Mouse (Mus musculus) kidney, adult 8-10 months (tissue): ENCODE measurements around the gene Vash2.
"Not testable (repeated sequence)": the region's sequence is repeated elsewhere in the genome, so short reads cannot be mapped to it uniquely, and the experiment has no call there.

Source experiments
- DNase-seq, 2 experiments: peaks; one replicate each; pipeline ENCODE4 v3.0.0; 2022

Gene Vash2

GRCm38 (mm10) chr1:190974833-190975232, 4.3 kb downstream of the Vash2 start:
- no peak for DNase-seq

DNA sequence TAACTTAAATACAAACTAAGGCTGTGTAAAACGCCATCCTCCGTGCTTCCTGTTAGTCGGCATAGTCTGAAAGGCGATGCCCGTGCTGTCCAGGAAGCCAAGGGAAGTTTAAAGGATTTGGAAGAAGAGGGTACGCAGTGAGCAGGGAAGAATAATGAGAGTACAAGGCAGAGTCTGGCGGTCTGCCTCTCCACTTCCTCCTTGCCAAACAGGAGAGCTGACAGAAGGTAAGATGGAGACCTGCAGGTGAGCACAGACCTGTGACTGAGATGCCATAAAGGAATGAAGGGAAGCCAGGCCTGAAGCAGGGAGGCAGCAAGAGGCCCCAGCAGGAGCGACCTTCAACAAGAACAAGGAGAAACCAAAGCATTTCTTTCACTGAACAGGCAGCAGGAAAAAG, 4.9 kb downstream of the Vash2 start:
- DNase-seq, result no peak

DNA sequence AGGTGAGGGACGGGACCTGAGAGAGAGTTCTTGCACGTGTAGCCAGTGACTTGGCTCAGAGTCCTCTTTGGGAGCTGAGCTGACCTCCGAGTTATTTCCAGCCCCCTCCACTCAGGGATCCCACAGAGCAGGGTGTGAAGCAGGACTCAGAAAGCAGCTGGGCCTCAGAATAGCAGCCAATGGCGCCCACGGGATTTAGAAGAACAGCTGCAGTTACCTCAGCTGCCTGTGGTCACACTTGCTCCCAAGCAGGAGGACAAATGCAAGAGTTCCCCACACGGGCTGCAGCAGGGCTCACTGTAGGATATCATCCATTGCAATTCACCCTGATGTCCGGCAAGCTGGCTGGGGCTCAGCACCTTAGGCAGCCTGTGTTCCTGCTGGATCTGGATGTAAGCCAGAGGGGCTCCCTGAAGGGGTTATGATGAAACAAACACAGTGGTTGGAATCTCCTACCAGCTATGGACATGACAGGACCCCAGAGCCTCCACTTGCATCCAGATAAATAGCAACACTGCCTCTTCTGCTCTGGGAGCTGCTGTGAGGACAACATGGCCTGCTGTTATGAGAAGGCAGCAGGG, 6.4 kb downstream of the Vash2 start:
- no peak for DNase-seq

DNA sequence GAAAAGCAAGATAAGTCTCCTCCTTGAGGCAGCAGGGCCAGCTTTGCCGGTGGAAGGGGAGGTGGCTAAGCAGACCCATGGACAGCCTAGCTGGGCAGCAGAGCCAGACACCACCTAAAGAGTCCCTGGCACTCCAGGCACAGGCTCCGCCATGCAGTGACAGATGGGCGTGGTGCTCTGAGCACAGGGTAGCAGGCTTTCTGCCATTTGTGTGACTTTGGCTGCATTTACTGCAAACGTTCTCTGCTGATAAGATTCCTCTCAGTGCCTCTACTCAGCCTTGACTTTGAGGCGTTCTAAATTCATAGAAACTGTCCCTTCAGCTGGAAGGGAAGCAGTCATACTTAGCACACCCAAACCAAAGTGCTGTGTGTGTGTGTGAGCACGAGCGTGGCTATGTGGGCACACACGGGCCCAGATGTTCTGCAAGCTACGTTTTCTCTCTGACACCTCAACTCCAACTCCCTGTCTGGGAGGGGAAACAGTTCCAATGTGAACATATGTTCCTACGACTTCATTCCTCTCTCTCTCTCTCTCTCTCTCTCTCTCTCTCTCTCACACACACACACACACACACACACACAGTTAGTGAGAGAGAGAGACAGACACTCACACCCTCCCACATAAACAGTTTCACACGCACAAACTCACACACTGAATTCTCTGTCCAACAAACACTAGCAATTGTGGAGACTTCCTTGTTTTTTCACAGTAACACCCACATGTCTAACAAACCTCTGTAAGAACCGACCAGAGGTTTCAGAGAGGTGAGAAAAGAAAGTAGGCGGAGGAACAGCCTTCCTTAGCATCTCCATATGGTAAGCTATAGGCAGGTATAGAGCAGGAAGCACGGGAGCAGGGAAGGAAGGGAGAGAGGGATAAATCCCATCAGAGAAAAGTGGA, 7.1 kb downstream of the Vash2 start:
- DNase-seq, result no peak

GRCm38 (mm10) chr1:190968010-190968409, 11.1 kb downstream of the Vash2 start:
- DNase-seq, result no peak

GRCm38 (mm10) chr1:190964992-190965780, 13.9 kb downstream of the Vash2 start:
- DNase-seq, result peak; percentile 20

DNA sequence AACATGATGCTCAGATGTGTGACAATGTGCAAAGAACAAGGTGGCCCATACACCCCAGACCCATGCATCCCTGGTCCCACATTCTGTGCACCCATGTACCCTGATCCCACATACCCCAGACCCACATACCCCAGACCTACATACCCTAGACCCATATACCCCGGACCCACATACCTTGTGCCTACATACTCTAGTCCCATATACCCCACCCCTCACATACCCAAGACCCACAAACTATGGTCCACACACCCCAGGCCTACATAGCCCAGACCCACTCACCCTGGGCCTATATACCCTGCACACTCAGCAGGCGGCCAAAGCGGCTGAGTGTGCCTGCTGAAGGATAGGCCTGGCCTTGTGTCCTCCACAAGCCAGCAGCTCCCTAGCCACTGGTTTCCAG, 16.3 kb downstream of the Vash2 start:
- no peak for DNase-seq

- no peak for DNase-seq
Observed at GRCm38 (mm10) chr1:190958821-190959220, 20.3 kb downstream of the Vash2 start.

GRCm38 (mm10) chr1:190953009-190953408, 26.1 kb downstream of the Vash2 start:
- no peak for DNase-seq

DNA sequence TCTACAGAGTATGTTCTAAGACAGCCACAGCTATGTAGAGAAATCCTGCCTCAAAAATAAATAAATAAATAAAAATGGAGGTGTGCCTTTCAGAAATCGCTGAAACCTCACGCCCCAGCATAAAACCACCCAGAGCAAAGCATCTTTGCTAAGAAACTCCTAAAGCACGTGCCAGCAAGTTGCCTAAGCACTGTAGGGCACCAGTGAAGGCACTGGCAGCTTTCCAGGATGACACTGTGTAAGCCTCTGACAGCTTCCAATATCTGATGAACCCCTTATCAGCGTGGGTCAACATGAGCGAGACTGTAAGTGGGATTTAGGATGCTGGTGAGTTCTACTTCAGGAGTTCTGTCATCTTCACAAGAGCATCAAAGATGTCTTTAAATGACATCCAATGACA, 28.1 kb downstream of the Vash2 start:
- DNase-seq, result no peak

DNA sequence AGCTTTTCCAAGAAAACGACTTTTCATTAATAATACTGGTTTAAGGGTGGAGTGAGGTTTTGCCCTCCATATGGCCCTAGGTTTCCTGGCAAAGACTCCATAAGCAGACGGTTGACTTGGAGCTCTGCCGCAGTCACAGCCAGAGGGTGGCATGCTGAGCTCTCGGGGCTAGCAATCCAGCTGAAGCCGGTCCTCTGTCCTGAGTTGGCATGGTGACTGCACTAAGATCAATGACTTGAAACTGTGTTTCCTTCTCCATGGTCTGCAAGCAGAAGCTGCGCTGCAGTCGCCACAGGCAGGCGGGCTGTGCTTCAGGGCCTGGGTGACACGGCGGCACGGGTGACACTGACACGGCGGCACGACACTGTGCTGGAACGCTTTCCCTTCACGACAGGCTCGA, 30.2 kb downstream of the Vash2 start:
- peak in 1 of 2 experiments; percentile 24 for DNase-seq

- DNase-seq, result peak in 1 of 2 experiments; percentile 24
Observed at GRCm38 (mm10) chr1:190948439-190948838, 30.7 kb downstream of the Vash2 start.

GRCm38 (mm10) chr1:190947986-190948385, 31.1 kb downstream of the Vash2 start:
- no peak for DNase-seq

DNA sequence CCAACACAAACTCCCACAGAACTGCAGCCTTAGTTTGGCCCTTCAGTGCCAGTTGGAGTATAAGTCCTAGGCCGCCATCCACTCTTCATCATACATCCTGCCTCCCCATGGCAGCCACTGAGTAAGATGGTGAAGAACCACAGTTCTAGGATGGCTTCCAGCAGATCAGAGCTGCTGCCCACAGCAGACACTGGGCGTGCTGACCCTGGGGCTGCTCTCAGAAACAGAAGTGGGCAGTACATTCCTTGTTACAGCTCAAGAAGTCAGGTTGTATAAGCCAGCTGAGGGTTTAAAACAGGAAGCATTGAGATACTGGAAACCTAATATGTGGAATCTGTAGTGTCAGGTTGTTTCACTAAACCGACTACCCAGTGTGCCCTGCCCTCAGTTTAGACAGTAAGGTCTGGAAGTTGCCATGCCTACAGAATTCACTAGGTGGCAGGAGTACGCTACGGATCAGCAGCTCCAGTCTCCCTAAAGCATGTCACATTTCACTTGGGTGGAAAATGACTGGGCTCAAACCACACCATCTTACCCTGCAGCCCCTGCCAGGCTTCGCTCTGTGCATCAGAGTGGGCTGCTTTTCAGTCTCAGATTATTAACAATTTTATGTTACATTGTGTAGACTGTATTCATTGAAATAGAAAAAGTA, 34.9 kb downstream of the Vash2 start:
- DNase-seq, result peak; percentile 57 to 80

DNA sequence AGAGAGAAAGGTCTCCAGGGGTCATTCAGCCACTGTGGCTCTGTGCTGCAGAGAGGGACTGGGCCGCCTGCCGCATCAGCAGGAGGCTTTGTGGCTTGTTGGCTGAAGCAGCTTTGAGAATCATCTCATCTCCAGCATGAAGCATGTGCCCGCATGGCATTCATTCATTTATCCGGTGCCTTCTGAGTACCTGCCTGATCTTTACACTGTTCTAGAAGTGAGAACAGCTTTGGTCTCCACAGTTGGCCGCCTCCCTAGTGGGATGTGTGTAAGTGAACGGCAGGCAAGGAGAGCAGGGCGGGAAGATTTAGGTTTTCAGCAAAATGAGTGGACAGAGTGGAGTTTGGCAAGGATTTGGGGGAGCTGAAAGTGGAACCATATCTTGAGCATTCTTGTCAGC, 39.3 kb downstream of the Vash2 start:
- no peak for DNase-seq

DNA sequence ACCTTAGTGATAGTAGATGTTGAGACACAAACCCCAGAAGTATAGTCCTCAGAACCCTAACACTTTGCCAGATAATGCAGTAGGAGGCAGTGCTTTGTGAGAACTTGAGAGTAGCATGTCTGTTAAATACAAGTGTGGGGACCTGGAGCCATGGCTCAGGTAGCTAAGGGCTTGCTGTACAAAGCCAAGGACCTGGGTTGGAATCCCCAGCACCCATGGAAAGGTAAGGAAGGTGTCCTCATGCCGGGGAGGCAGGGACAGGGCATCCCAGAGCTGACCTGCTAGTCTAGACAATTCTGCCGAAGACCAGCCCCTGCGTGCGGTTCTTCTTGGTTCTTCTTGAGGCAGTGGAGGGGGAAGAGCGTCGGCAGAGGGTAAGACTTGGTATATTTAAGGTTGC, 48.9 kb downstream of the Vash2 start:
- no peak for DNase-seq

- peak; percentile 60 to 62 for DNase-seq
Observed at GRCm38 (mm10) chr1:190929010-190929695, 49.9 kb downstream of the Vash2 start.

DNA sequence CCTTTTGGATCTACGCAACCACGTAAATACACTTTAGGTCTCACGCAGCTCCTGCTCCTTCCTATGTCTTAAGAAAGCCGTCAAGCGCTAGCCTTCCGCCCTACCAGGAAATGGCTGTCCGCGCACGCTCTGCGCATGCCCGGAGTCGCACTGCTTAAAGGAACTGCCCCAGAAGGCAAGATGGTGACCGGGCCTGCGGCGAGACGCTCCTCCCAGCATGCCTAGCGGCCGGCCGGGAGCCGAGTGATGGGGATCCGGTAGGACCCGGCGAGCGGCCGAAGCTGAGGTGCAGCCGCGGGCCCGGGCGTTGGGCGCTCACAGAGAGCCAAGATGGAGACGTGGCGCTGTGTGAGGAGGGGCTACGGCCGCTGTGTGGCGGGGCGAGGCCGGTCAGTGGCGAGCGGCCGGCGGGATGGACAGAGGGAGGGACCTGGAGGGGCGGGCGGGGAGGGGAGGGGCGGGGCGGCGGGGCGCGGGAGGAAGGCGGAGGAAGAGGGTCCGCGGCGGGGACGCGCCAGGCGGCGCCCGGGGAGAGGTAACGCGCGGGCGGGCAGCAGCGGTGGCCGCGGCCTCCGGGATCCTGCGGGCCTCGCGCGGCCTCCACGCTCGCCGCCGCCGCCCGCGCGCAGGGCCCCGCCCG, 50.6 kb downstream of the Vash2 start:
- DNase-seq, result peak; percentile 97 to 98

DNA sequence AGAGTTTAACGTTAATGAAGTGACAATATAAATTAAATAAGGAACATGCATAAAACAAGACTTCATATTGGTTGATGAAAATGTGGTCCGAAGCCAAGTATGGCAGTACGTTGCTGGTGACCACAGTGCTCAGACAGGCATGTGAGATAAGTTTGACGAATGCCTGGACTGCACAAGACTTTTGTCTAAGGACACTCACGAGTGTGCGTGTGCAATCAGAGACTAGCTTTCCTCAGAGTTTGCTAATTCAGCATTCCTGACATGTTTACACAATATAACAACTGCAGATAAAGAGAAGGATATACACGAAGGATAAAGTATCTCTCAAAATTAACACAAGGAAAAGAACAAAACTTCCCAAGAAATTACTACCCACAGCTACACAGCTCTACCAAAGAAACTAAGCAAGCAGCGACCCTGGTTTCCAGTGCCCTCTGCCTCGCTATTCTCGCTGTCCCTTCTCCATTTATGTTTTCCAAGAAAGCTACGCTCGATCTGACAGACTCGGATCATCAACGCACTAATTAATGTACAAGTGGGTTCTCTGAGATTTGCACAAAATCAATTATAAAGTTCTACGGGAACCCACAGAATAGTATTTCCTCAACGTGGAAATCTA, 51.2 kb downstream of the Vash2 start:
- DNase-seq, result peak in 1 of 2 experiments; percentile 22

DNA sequence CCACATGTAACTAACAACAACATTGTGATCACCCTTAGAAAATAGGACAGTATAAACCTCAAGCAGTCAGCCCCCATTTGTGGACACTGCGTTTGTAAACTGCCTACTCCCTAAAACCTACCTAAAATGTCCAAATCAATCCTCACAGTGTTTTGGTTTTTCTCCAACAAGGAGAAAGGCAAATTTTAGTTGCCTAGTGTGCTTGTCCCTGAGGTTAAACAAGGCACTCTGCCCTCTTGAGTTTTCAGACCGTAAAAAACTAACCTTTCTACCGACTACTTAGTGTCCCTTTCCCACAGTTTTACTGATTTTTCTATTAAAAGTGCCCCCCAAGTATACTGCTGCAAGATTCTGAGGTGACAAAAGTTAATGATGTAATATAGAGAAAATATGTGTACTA, 51.8 kb downstream of the Vash2 start:
- no peak for DNase-seq

DNA sequence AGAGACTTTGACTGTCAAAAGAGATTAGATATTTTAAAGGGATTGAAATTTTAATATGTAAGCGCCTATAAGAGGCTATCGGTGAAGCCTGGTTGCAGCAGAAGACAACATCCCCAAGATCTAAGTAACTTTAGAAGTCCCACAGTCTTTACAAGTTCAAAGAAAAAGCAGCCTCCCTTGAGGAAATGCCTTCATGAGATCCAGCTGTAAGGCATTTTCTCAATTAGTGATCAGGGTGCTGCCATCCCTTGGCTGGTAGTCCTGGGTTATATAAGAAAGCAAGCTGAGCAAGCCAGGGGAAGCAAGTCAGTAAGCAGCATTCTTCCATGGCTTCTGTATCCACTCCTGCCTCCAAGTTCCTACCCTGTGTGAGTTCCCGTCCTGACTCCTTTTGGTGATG, 54.3 kb downstream of the Vash2 start, which contains the start of gene Angel2:
TSS of gene Angel2 (plus strand) at position 301 of the 400 bp plus-strand sequence.
- not testable (repeated sequence) for DNase-seq
